Mouse (Mus musculus) cortical plate, adult 2 months (tissue): Measurements from ENCODE around the gene Cyp2j6.

Experiments used
- CTCF ChIP-seq: fragments of 200-500 bp; IDR thresholded peaks from 2 replicates; pipeline ENCODE4 v1.5.1; 2011; ENCODE audit warnings: mild to moderate bottlenecking, control low read depth, low read length; ENCODE audit not compliant: insufficient read depth; ENCODE audit errors: extremely low read depth
- POLR2A ChIP-seq: fragments of 200-500 bp; IDR thresholded peaks from 2 replicates; pipeline ENCODE4 v1.6.1; 2011; ENCODE audit warnings: mild to moderate bottlenecking, low read length, control low read depth; ENCODE audit not compliant: insufficient read depth; ENCODE audit errors: extremely low read depth

DNA sequence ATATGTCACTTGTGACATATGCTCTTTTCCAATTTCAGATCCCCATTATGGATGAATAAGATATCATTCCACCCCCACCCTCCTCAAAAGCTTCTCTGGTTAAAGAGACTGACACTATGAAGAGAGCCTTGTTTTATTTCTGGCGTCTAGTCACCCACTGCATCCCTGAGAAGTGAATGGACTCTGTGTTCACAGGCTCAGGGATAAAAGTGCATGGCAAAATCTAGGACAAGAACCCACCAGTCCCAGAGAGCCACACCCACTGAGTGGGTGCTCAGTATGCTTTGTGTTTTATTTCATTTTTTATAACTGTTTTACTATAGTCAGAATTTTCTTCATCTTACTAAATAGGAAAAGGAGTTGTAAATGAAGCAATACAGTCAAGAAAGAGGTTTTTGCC, 7.5 kb downstream of the Cyp2j6 start:
- no peak for TF ChIP-seq CTCF
- TF ChIP-seq POLR2A: no peak
